8 mouse cellular contexts compared by ENCODE assay signal in the genomic region with DNA sequence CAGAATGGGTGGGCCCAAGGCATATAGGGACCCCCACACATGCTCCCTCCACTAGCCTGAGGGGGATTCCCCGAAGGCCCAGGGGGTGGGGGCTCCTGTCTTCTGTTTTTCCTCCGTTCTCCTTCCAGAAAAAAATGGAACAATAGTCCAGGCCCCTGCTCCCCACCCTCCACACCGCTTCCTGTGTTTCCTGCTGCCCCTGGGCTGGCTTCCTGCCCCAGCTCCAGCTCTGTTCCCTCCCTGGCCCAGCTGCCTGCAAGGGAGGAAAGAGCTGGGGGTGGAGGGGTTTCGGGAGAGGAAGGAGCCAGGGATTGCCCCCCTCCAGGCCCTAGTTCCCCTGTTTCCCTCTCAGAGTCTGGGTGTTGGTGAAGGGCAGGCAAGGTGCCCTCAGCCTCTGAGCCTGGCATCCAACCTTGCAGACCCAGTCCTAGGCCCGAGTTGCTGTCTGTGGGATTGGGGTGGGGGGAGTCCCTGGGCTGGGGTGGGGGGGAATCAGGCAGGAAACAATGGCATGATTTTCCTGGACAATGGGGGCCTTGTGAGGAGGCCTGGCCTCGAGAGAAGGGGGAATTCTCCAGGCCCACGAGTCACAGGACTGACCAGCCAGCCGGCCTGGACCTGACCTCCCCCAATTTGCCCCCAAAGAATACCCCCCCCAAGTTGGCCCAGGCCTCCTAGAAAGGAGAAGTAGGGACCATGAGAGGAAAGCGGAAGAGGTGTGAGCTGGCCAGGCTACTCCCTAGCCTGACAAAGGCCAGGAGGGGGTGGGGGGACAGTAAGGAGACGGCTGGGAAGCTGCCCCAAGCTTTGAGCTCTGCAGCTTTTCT. TPM values are rescaled to one million over a fixed set of nuclear protein-coding genes. Genes with fewer than 3 reads are reported as not detected.
DNase-seq lines count a peak whose midpoint lies in the region; ATAC-seq and TF ChIP-seq lines count a peak whose summit lies in the region.

No protein-coding gene starts in this region.

- peaks cover 32% of the 10 kb centered on the region for H3K36me3 ChIP-seq in C2C12 (ENCODE audit: control insufficient read depth, insufficient read depth)
- peaks cover 39% of the 10 kb centered on the region for H3K36me3 ChIP-seq in heart, embryonic 15.5 days

- H3K4me1 ChIP-seq in brown adipose tissue, adult 24 weeks (ENCODE audit: control insufficient read depth, insufficient read depth, insufficient read length, low read length) = peaks cover 4% of the 10 kb centered on the region
- H3K4me1 ChIP-seq in heart, embryonic 15.5 days (replicated peaks) = peaks cover 54% of the 10 kb centered on the region

- WGBS in heart, embryonic 15.5 days = 55% methylated on average over 10 of the region's 10 CpGs

- peak overlapping the region; percentile 92 for H3ac ChIP-seq in C2C12 (ENCODE audit: control insufficient read depth, insufficient read length, low read depth)

- H3K27me3 ChIP-seq in C2C12 (ENCODE audit: control insufficient read depth, insufficient read depth, insufficient read length) = no peaks in the 10 kb centered on the region
- no peaks in the 10 kb centered on the region for H3K27me3 ChIP-seq in heart, embryonic 15.5 days

- no peak for TF ChIP-seq CTCF in C2C12 (IDR thresholded peaks at IDR 0.05; ENCODE audit: control insufficient read depth, insufficient read depth, insufficient read length)

- H3K9me3 ChIP-seq in heart, embryonic 15.5 days (replicated peaks) = no peaks in the 10 kb centered on the region

- peak overlapping the region; percentile 92 for H3K9ac ChIP-seq in heart, embryonic 15.5 days

- peaks cover 58% of the 10 kb centered on the region for H3K79me2 ChIP-seq in C2C12 (ENCODE audit: control insufficient read depth, insufficient read depth)

- ATAC-seq in heart, embryonic 15.5 days (replicated peaks; ENCODE audit: insufficient number of reproducible peaks, insufficient read depth, low FRiP score, low read depth) = peak; percentile 9; the same call in 1 of the 2 replicates

- peak; percentile 85 for DNase-seq in kidney, postnatal 10 days
- peak; percentile 82 for DNase-seq in lung, postnatal 36 days
- DNase-seq in right cerebral cortex, postnatal 25 days = no peak
- DNase-seq in ovary, adult 18-20 months (ENCODE audit: low spot score) = no peak
- no peak for DNase-seq in layer of hippocampus, postnatal 36 days

- peak overlapping the region; percentile 93 for H3K27ac ChIP-seq in brown adipose tissue, adult 24 weeks (replicated peaks; ENCODE audit: low read depth, low read length)
- H3K27ac ChIP-seq in heart, embryonic 15.5 days = peak overlapping the region; percentile 97

- peak overlapping the region; percentile 98 for H3K4me2 ChIP-seq in heart, embryonic 15.5 days

- peaks cover 45% of the 10 kb centered on the region for H3K79me3 ChIP-seq in C2C12 (ENCODE audit: low read depth)

- H3K4me3 ChIP-seq in C2C12 (ENCODE audit: insufficient read depth, poor library complexity, severe bottlenecking) = peak overlapping the region; percentile 2
- peak overlapping the region; percentile 92 for H3K4me3 ChIP-seq in brown adipose tissue, adult 24 weeks (ENCODE audit: insufficient read depth, low read depth, low read length)
- H3K4me3 ChIP-seq in heart, embryonic 15.5 days = peak overlapping the region; percentile 94

TF ChIP-seq in C2C12, 6 proteins besides CTCF, POLR2A, EP300 and RAD21:
- TF ChIP-seq USF1 (IDR thresholded peaks at IDR 0.05; ENCODE audit: low read depth) (no peak), MYOD1 (IDR thresholded peaks at IDR 0.05; ENCODE audit: control insufficient read depth, insufficient read length, low read depth) (no peak), MAX (IDR thresholded peaks at IDR 0.05) (no peak), FOSL1 (IDR thresholded peaks at IDR 0.05; ENCODE audit: insufficient read depth, low read length, poor library complexity, severe bottlenecking) (no peak), CEBPB (IDR thresholded peaks at IDR 0.05; ENCODE audit: low read depth) (no peak), MYOG (IDR thresholded peaks at IDR 0.05; ENCODE audit: control insufficient read depth, extremely low read depth, insufficient read length) (no peak)
TF ChIP-seq in C2C12: peak in this region for 0.

RNA-seq across cellular contexts. Expression of a gene that starts 3.6 kb away (rescaled TPM):
- 28.0 TPM for polyA plus RNA-seq in C2C12 (2012; fragmentation: generic; extraction: Trizol)
- polyA plus RNA-seq in brown adipose tissue, adult 24 weeks (2012; ENCODE audit: insufficient read depth, insufficient read length, missing spikeins) = 19.6 and 26.2 TPM in 2 replicates
- 8.9 and 14.2 TPM in 2 replicates for polyA plus RNA-seq in heart, embryonic 15.5 days (2015; fragmentation: Nextera tagmentation; extraction: Ambion mirVana)
- 10 to 100 TPM; 61.9 to 68.5 TPM for total RNA-seq in layer of hippocampus, postnatal 36 days (2021)

RNA-seq across cellular contexts. Expression of a gene that starts 3.8 kb away (rescaled TPM):
- polyA plus RNA-seq in C2C12 (2012; fragmentation: generic; extraction: Trizol) = 24.2 TPM
- polyA plus RNA-seq in brown adipose tissue, adult 24 weeks (2012; ENCODE audit: insufficient read depth, insufficient read length, missing spikeins) = 14.9 and 24.5 TPM in 2 replicates
- 23.7 and 29.6 TPM in 2 replicates for polyA plus RNA-seq in heart, embryonic 15.5 days (2015; fragmentation: Nextera tagmentation; extraction: Ambion mirVana)
- 10 to 100 TPM; 17.8 to 18.6 TPM for total RNA-seq in layer of hippocampus, postnatal 36 days (2021)

RNA-seq across cellular contexts. Expression of a gene that starts 11.9 kb away (rescaled TPM):
- polyA plus RNA-seq in C2C12 (2012; fragmentation: generic; extraction: Trizol) = 0.19 TPM
- not detected in 2 replicates for polyA plus RNA-seq in brown adipose tissue, adult 24 weeks (2012; ENCODE audit: insufficient read depth, insufficient read length, missing spikeins)
- polyA plus RNA-seq in heart, embryonic 15.5 days (2015; fragmentation: Nextera tagmentation; extraction: Ambion mirVana) = 0.40 TPM in 1 of 2 replicates, not detected in the other
- not detected for total RNA-seq in layer of hippocampus, postnatal 36 days (2021)

RNA-seq across cellular contexts. Expression of a gene that starts 28.8 kb away (rescaled TPM):
- polyA plus RNA-seq in C2C12 (2012; fragmentation: generic; extraction: Trizol) = 22.9 TPM
- polyA plus RNA-seq in brown adipose tissue, adult 24 weeks (2012; ENCODE audit: insufficient read depth, insufficient read length, missing spikeins) = 10.0 and 11.6 TPM in 2 replicates
- polyA plus RNA-seq in heart, embryonic 15.5 days (2015; fragmentation: Nextera tagmentation; extraction: Ambion mirVana) = 20.6 and 33.5 TPM in 2 replicates
- total RNA-seq in layer of hippocampus, postnatal 36 days (2021) = 10 to 100 TPM; 16.6 to 18.0 TPM

RNA-seq across cellular contexts. Expression of a gene that starts 33.8 kb away (rescaled TPM):
- 62.1 TPM for polyA plus RNA-seq in C2C12 (2012; fragmentation: generic; extraction: Trizol)
- 45.3 and 47.1 TPM in 2 replicates for polyA plus RNA-seq in brown adipose tissue, adult 24 weeks (2012; ENCODE audit: insufficient read depth, insufficient read length, missing spikeins)
- polyA plus RNA-seq in heart, embryonic 15.5 days (2015; fragmentation: Nextera tagmentation; extraction: Ambion mirVana) = 82.6 and 84.3 TPM in 2 replicates
- total RNA-seq in layer of hippocampus, postnatal 36 days (2021) = 10 to 100 TPM; 13.7 to 14.2 TPM

Comparison
In these comparisons a context has a peak if more than half of its experiments do, and no peak if none do; other contexts are left out.
1. H3K4me3 ChIP-seq: peak in every context shown above with its lines; median percentile 94 in heart, embryonic 15.5 days; 92 in brown adipose tissue, adult 24 weeks; 2 in C2C12.
2. DNase-seq: peak in kidney, postnatal 10 days (single experiment) and lung, postnatal 36 days (single experiment); none in right cerebral cortex, postnatal 25 days (single experiment), ovary, adult 18-20 months (single experiment) and layer of hippocampus, postnatal 36 days (0 of 2).